Mouse (Mus musculus) CH12.LX (cell line): ENCODE data around the gene Tmem258. TPM values are rescaled to one million over a fixed set of nuclear protein-coding genes. Genes with fewer than 3 reads are reported as not detected.
A peak's percentile ranks its signal among the peaks of the same experiment; 100 is the strongest.

Experiments used
- DNase-seq: peaks from one replicate; pipeline ENCODE4 v3.0.0-alpha.2; 2013; ENCODE audit errors: extremely low read depth
- H3K27ac ChIP-seq: 2 replicates; pipeline ENCODE4 v1.5.1; 2012; ENCODE audit warnings: low read depth, mild to moderate bottlenecking, control low read depth, moderate library complexity; ENCODE audit not compliant: insufficient read depth
- H3K27me3 ChIP-seq: replicated peaks from 2 replicates; pipeline ENCODE3; 2012; ENCODE audit warnings: inconsistent platforms
- H3K36me3 ChIP-seq, 2 experiments: replicated peaks in 1 of 2; 2 replicates each; pipeline versions ENCODE3 to v1.6.1; 2012; ENCODE audit warnings: inconsistent platforms in 1 of 2, low read length in 1 of 2, mild to moderate bottlenecking in 1 of 2, mixed read lengths in 1 of 2, moderate library complexity in 1 of 2; ENCODE audit not compliant: control insufficient read depth in 1 of 2, insufficient read depth in 1 of 2
- H3K4me1 ChIP-seq, 2 experiments: 2 replicates each; pipeline ENCODE4 v1.6.1; 2012; ENCODE audit warnings: inconsistent platforms in 1 of 2, moderate library complexity in 1 of 2; ENCODE audit not compliant: insufficient read depth in 2 of 2, control insufficient read depth in 1 of 2
- H3K4me2 ChIP-seq: 2 replicates; pipeline ENCODE4 v1.6.1; 2012; ENCODE audit warnings: low read depth, mild to moderate bottlenecking, control low read depth; ENCODE audit not compliant: poor library complexity, insufficient read depth, severe bottlenecking
- H3K4me3 ChIP-seq, 3 experiments: fragments of 150-350 bp in 1 of 3; sonication (generic) in 1 of 3; replicated peaks in 1 of 3; 2 replicates each; pipeline versions ENCODE3 to v1.5.1; 2011 to 2012; ENCODE audit warnings: low read depth in 2 of 3, low read length in 2 of 3, mild to moderate bottlenecking in 2 of 3, moderate library complexity in 2 of 3, control low read depth in 1 of 3, improper control_type of control experiment in 1 of 3, inconsistent platforms in 1 of 3, mixed read lengths in 1 of 3; ENCODE audit not compliant: poor library complexity in 1 of 3
- H3K79me2 ChIP-seq: replicated peaks from 2 replicates; pipeline ENCODE4 v1.6.1; 2012; ENCODE audit warnings: mild to moderate bottlenecking, moderate library complexity; ENCODE audit not compliant: control insufficient read depth, poor library complexity, insufficient read depth, severe bottlenecking; ENCODE audit errors: extremely low read depth
- H3K9ac ChIP-seq: 2 replicates; pipeline ENCODE4 v1.6.1; 2012; ENCODE audit warnings: low read depth, mild to moderate bottlenecking, control low read depth, moderate library complexity; ENCODE audit not compliant: insufficient read depth
- H3K9me3 ChIP-seq: replicated peaks from 2 replicates; pipeline ENCODE3; 2012; ENCODE audit warnings: low read length, inconsistent platforms, mixed read lengths
- BHLHE40 ChIP-seq: IDR thresholded peaks from 2 replicates; pipeline ENCODE4 v1.6.1; 2011; ENCODE audit warnings: mild to moderate bottlenecking, low read depth, low read length, improper control_type of control experiment
- CTCF ChIP-seq, 2 experiments: IDR thresholded peaks in 1 of 2; conservative IDR thresholded peaks in 1 of 2; 2 replicates each; pipeline ENCODE4 v1.5.1; 2011 to 2012; ENCODE audit warnings: low read depth in 2 of 2, low read length in 2 of 2, improper control_type of control experiment in 1 of 2, inconsistent platforms in 1 of 2, mild to moderate bottlenecking in 1 of 2, moderate library complexity in 1 of 2
- JUN ChIP-seq: IDR thresholded peaks from 2 replicates; pipeline ENCODE4 v1.6.1; 2011; ENCODE audit warnings: low read depth, mild to moderate bottlenecking, low read length, improper control_type of control experiment, moderate library complexity; ENCODE audit not compliant: insufficient read depth
- MAZ ChIP-seq: IDR thresholded peaks from 2 replicates; pipeline ENCODE4 v1.6.1; 2012; ENCODE audit warnings: low read depth, mild to moderate bottlenecking, inconsistent platforms, low read length, improper control_type of control experiment, moderate library complexity
- MYC ChIP-seq: IDR thresholded peaks from 2 replicates; pipeline ENCODE4 v1.6.1; 2011; ENCODE audit warnings: low read depth, mild to moderate bottlenecking, improper control_type of control experiment, low read length
- NRF1 ChIP-seq: IDR thresholded peaks from 2 replicates; pipeline ENCODE4 v1.6.1; 2014; ENCODE audit warnings: low read depth, mild to moderate bottlenecking, inconsistent platforms, low read length, improper control_type of control experiment, moderate library complexity
- PAX5 ChIP-seq: IDR thresholded peaks from 2 replicates; pipeline ENCODE4 v1.6.1; 2012; ENCODE audit warnings: low read length, inconsistent platforms, mixed read lengths
- RAD21 ChIP-seq: IDR thresholded peaks from 2 replicates; pipeline ENCODE4 v1.6.1; 2011; ENCODE audit warnings: low read depth, mild to moderate bottlenecking, low read length, improper control_type of control experiment, moderate library complexity
- TCF12 ChIP-seq: IDR thresholded peaks from 2 replicates; pipeline ENCODE4 v1.6.1; 2014; ENCODE audit warnings: low read depth, mild to moderate bottlenecking, inconsistent platforms, low read length, improper control_type of control experiment
- UBTF ChIP-seq: IDR thresholded peaks from 2 replicates; pipeline ENCODE4 v1.6.1; 2012; ENCODE audit warnings: low read depth, mild to moderate bottlenecking, inconsistent platforms, low read length, improper control_type of control experiment, moderate library complexity
- USF1 ChIP-seq: IDR thresholded peaks from 2 replicates; pipeline ENCODE4 v1.6.1; 2014; ENCODE audit warnings: low read depth, mild to moderate bottlenecking, inconsistent platforms, low read length, improper control_type of control experiment
- USF2 ChIP-seq: conservative IDR thresholded peaks from 2 replicates; pipeline ENCODE4 v1.6.1; 2011; ENCODE audit warnings: low read depth, low read length, improper control_type of control experiment
- ZKSCAN1 ChIP-seq: IDR thresholded peaks from 2 replicates; pipeline ENCODE4 v1.6.1; 2012; ENCODE audit warnings: low read depth, inconsistent platforms, low read length, improper control_type of control experiment, borderline replicate concordance
- ZNF384 ChIP-seq: IDR thresholded peaks from 2 replicates; pipeline ENCODE4 v1.6.1; 2012; ENCODE audit warnings: low read depth, low read length, improper control_type of control experiment, inconsistent platforms
- dilution Hi-C: fragments of 300-500 bp; cut with MboI; formaldehyde crosslinking; loops from 2 replicates; pipeline ENCODE4 v1.14.3; 2020; ENCODE audit warnings: low sequenced_read_pairs; ENCODE audit not compliant: extremely low pct_unique_long_range_greater_than_20kb, extremely low pct_ligation_motif_present
- in situ Hi-C: fragments of 300-500 bp; cut with MboI; formaldehyde crosslinking; loops from 3 replicates; pipeline ENCODE4 v1.14.3; 2019; ENCODE audit warnings: low sequenced_read_pairs, low pct_ligation_motif_present, low pct_unique_long_range_greater_than_20kb, mixed read lengths
- polyA plus RNA-seq: library from polyadenylated mRNA; unstranded; fragments of >175 nt; gene quantifications from 2 replicates; pipeline ENCODE4 v1.2.1, GENCODE M21; 2012; ENCODE audit warnings: low read depth; ENCODE audit not compliant: insufficient read length
- total RNA-seq, 2 experiments: library from RNA; depleted of rRNA; stranded (reverse); fragments of 300-350 nt in 1 of 2; fragments of >200 nt in 1 of 2; gene quantifications; 2 replicates each; pipeline ENCODE4 v1.2.3; 2012 to 2014

Gene Tmem258
- total and polyA plus RNA-seq, 3 experiments = 164 to 344 (median 253) TPM

- no peaks in the 10 kb centered on the region for H3K79me2 ChIP-seq
- no peak for DNase-seq
- no peak overlapping the region for H3K4me3 ChIP-seq
- peaks cover 3% of the 10 kb centered on the region for H3K9me3 ChIP-seq
- no peaks in the 10 kb centered on the region for H3K27me3 ChIP-seq
- in situ Hi-C loops (no loop called here), dilution Hi-C loops (no loop called here)
- H3K9ac ChIP-seq = no peak overlapping the region
- peaks cover 16 to 22% of the 10 kb centered on the region in 2 experiments for H3K4me1 ChIP-seq
- H3K36me3 ChIP-seq = peaks cover 7 to 18% of the 10 kb centered on the region in 2 experiments
- H3K4me2 ChIP-seq = no peak overlapping the region
- H3K27ac ChIP-seq = no peak overlapping the region
- no peak for TF ChIP-seq JUN
- TF ChIP-seq MYC = no peak
- TF ChIP-seq MAZ = no peak
- TF ChIP-seq CTCF (conservative IDR thresholded peaks at IDR 0.05 in 1 of 2, IDR thresholded peaks at IDR 0.05 in 1 of 2; ENCODE audit: low read depth in 2 of 2, low read length in 2 of 2) = no peak
- no peak for TF ChIP-seq USF1
- no peak for TF ChIP-seq RAD21
- no peak for TF ChIP-seq PAX5
- TF ChIP-seq ZKSCAN1 = no peak
Observed at GRCm38 (mm10) chr19:10181225-10181624, 22.6 kb upstream of the Tmem258 start.

- Histone ChIP-seq H3K4me1 (peaks cover 13 to 22% of the 10 kb centered on the region in 2 experiments), H3K4me2 (peak overlapping the region; percentile 32), H3K36me3 (peaks cover 14 to 27% of the 10 kb centered on the region in 2 experiments), H3K79me2 (no peaks in the 10 kb centered on the region), H3K27ac (no peak overlapping the region), H3K9me3 (peaks cover 3% of the 10 kb centered on the region), H3K27me3 (no peaks in the 10 kb centered on the region), H3K4me3 (peak overlapping the region in 2 of 3 experiments; percentile 34 to 77), H3K9ac (peak overlapping the region; percentile 31)
- no peak for TF ChIP-seq TCF12
- no peak for TF ChIP-seq UBTF
- peak; percentile 44 for TF ChIP-seq USF2
- TF ChIP-seq USF1 = peak; percentile 49
- no peak for TF ChIP-seq JUN
- TF ChIP-seq NRF1 = no peak
- TF ChIP-seq ZNF384 = no peak
- TF ChIP-seq MAZ = no peak
- TF ChIP-seq BHLHE40 = peak; percentile 75
- no peak for DNase-seq
- dilution Hi-C loops (no loop called here), in situ Hi-C loops (no loop called here)
Observed at GRCm38 (mm10) chr19:10182142-10182541, 21.7 kb upstream of the Tmem258 start.
